Mouse (Mus musculus): Measurements from ENCODE around the gene Ptprd. TPM values are rescaled to one million over a fixed set of nuclear protein-coding genes. Genes with fewer than 3 reads are reported as not detected.

Ptprd gene
- total and polyA plus RNA-seq, 2 experiments from 2014 or later = 5.6 to 23.3 TPM

DNA sequence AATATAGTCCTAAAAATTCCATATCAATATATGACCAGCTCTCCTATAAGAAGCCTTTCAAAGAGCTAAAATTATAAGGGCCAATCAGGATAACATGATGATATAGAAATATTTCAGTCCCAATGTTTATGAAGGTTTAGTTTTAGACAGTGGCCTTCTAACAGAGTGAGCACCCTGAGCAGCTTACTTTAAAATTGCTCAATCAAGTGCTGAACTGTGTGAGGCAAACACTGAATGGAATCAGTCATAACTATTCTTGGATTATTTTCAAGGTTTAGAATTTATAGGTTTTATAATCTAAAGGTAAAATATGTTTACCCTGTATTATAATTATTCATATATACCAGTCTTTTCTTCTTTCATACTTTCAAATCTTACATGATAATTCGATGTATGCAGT, 134.7 kb downstream of the Ptprd start:
- 81% methylated on average over 1 of the region's 1 CpGs for WGBS

DNA sequence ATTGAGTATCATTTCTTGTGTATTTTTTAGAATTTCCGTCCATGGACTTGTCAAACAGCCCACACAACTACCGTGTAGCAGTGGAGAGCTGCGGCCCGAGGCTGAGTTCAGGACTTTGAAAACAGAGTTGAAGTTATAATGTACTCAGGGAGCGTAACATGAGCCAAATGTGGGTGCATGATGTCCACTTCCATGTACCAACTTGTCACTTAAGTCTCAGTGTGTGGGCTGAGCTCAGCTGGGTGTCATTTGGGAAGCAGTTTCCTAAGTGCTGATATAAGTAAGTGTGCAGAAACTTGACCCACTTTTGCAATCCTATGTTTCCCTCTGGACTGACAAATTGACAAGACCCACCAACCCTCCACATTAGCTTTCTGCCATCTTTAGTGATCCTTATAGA, 173.4 kb downstream of the Ptprd start:
- DNase-seq (ENCODE audit: low spot score) = no peak
- Histone ChIP-seq H3K9me3 (replicated peaks; ENCODE audit: control insufficient read depth, low read length) (no peaks in the 10 kb centered on the region), H3K4me1 (ENCODE audit: control insufficient read depth, insufficient read depth) (no peaks in the 10 kb centered on the region), H3K27ac (ENCODE audit: low read depth) (no peak overlapping the region), H3K27me3 (ENCODE audit: control insufficient read depth, insufficient read depth, low read length) (no peaks in the 10 kb centered on the region), H3K4me2 (ENCODE audit: low read depth, low read length) (no peak overlapping the region), H3K36me3 (replicated peaks; ENCODE audit: control insufficient read depth, insufficient read depth, low read length) (no peaks in the 10 kb centered on the region), H3K4me3 (ENCODE audit: low read depth, low read length) (no peak overlapping the region), H3K9ac (replicated peaks; ENCODE audit: low read depth, low read length) (no peak overlapping the region)
- no peak for ATAC-seq (ENCODE audit: insufficient read depth, low read depth)
- WGBS = 84% methylated on average over 5 of the region's 5 CpGs
- TF ChIP-seq CTCF (IDR thresholded peaks at IDR 0.05; ENCODE audit: low read depth) (no peak), EP300 (IDR thresholded peaks at IDR 0.05; ENCODE audit: low read depth) (no peak)

More for the DNA sequence above, 134.7 kb downstream of the Ptprd start:
- no peaks in the 10 kb centered on the region for H3K27me3 ChIP-seq (ENCODE audit: control insufficient read depth, insufficient read depth, low read length)
- H3K9me3 ChIP-seq (replicated peaks; ENCODE audit: control insufficient read depth, low read length) = no peaks in the 10 kb centered on the region
- H3K27ac ChIP-seq (ENCODE audit: low read depth) = no peak overlapping the region
- H3K36me3 ChIP-seq (replicated peaks; ENCODE audit: control insufficient read depth, insufficient read depth, low read length) = no peaks in the 10 kb centered on the region
- ATAC-seq (ENCODE audit: insufficient read depth, low read depth) (no peak), DNase-seq (ENCODE audit: low spot score) (no peak)
- no peak overlapping the region for H3K4me2 ChIP-seq (ENCODE audit: low read depth, low read length)
- no peaks in the 10 kb centered on the region for H3K4me1 ChIP-seq (ENCODE audit: control insufficient read depth, insufficient read depth)
- TF ChIP-seq CTCF (IDR thresholded peaks at IDR 0.05; ENCODE audit: low read depth) (no peak), EP300 (IDR thresholded peaks at IDR 0.05; ENCODE audit: low read depth) (no peak)
- H3K4me3 ChIP-seq (ENCODE audit: low read depth, low read length) = no peak overlapping the region
- H3K9ac ChIP-seq (replicated peaks; ENCODE audit: low read depth, low read length) = no peak overlapping the region

DNA sequence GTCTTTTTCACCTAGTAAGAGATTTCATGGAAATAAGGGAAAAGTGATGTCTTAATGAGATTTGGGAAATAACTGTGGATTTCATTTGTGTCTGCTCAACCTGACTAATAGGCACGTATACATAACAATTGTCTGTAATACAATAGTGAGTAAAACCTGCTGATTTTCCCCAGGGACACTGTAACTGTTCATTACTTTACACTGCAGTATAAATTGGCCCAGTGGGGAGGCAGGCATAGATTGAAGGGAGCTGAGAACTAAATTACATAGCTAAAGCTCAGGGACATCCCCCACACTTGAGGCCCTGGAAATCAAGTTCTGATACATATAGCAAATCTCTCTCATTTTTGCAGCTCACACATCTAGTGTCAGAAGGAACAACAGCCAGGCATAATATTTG, 209.7 kb downstream of the Ptprd start:
- H3K4me3 ChIP-seq (ENCODE audit: low read depth, low read length) = no peak overlapping the region
- WGBS = 52% methylated on average over 1 of the region's 1 CpGs
- H3K9ac ChIP-seq (replicated peaks; ENCODE audit: low read depth, low read length) = no peak overlapping the region
- no peaks in the 10 kb centered on the region for H3K27me3 ChIP-seq (ENCODE audit: control insufficient read depth, insufficient read depth, low read length)
- ATAC-seq (ENCODE audit: insufficient read depth, low read depth) (no peak), DNase-seq (ENCODE audit: low spot score) (no peak)
- no peak for TF ChIP-seq EP300 (IDR thresholded peaks at IDR 0.05; ENCODE audit: low read depth)
- TF ChIP-seq CTCF (IDR thresholded peaks at IDR 0.05; ENCODE audit: low read depth) = no peak
- no peaks in the 10 kb centered on the region for H3K9me3 ChIP-seq (replicated peaks; ENCODE audit: control insufficient read depth, low read length)
- no peaks in the 10 kb centered on the region for H3K4me1 ChIP-seq (ENCODE audit: control insufficient read depth, insufficient read depth)
- no peak overlapping the region for H3K4me2 ChIP-seq (ENCODE audit: low read depth, low read length)
- no peak overlapping the region for H3K27ac ChIP-seq (ENCODE audit: low read depth)
- no peaks in the 10 kb centered on the region for H3K36me3 ChIP-seq (replicated peaks; ENCODE audit: control insufficient read depth, insufficient read depth, low read length)

DNA sequence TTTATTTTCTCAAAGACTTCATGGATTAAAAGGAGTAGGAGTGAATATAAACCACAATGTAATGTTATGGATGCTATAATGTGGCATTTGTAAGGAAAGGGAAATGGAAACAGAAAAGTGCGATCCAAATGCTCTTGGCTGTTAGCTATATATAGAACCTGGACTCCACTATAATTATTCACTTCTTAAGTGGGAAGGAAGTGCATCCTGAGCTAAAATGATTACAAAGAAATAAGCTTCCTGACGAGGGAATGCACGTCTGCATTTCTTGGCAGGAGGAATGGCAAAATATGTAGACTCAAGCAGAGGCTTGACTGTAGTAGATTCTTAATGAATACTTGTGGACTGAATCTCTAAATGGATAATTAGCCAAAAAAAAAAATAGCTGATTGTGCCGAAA, 219.1 kb downstream of the Ptprd start:
- Histone ChIP-seq H3K4me2 (ENCODE audit: low read depth, low read length) (no peak overlapping the region), H3K4me3 (ENCODE audit: low read depth, low read length) (no peak overlapping the region), H3K4me1 (ENCODE audit: control insufficient read depth, insufficient read depth) (no peaks in the 10 kb centered on the region), H3K27me3 (ENCODE audit: control insufficient read depth, insufficient read depth, low read length) (no peaks in the 10 kb centered on the region), H3K27ac (ENCODE audit: low read depth) (no peak overlapping the region), H3K36me3 (replicated peaks; ENCODE audit: control insufficient read depth, insufficient read depth, low read length) (no peaks in the 10 kb centered on the region), H3K9me3 (replicated peaks; ENCODE audit: control insufficient read depth, low read length) (no peaks in the 10 kb centered on the region), H3K9ac (replicated peaks; ENCODE audit: low read depth, low read length) (no peak overlapping the region)
- 51% methylated on average over 4 of the region's 4 CpGs for WGBS
- no peak for DNase-seq (ENCODE audit: low spot score)
- TF ChIP-seq EP300 (IDR thresholded peaks at IDR 0.05; ENCODE audit: low read depth) = no peak
- TF ChIP-seq CTCF (IDR thresholded peaks at IDR 0.05; ENCODE audit: low read depth) = no peak
- no peak for ATAC-seq (ENCODE audit: insufficient read depth, low read depth)

DNA sequence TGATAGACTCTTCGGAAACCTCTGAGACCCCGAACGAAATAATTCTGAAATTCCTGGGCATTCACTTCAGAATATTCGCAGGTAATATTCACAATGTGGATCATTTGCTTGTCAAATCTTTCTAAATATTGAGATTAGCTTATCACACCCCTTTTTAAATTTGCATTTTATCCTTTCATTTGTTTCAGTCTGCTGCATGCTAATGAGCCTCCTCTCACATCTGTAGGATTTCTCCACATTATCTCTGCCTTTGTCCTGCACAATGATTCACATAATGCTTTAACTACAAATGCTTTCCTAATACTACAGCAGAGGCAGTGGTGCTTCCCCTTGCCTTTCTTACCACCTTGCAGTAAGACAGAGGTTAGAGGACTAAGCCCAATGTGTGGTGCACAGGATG, 229.7 kb downstream of the Ptprd start:
- no peaks in the 10 kb centered on the region for H3K4me1 ChIP-seq (ENCODE audit: control insufficient read depth, insufficient read depth)
- H3K9me3 ChIP-seq (replicated peaks; ENCODE audit: control insufficient read depth, low read length) = no peaks in the 10 kb centered on the region
- TF ChIP-seq EP300 (IDR thresholded peaks at IDR 0.05; ENCODE audit: low read depth) (no peak), CTCF (IDR thresholded peaks at IDR 0.05; ENCODE audit: low read depth) (no peak)
- no peak overlapping the region for H3K4me3 ChIP-seq (ENCODE audit: low read depth, low read length)
- no peak overlapping the region for H3K9ac ChIP-seq (replicated peaks; ENCODE audit: low read depth, low read length)
- no peaks in the 10 kb centered on the region for H3K27me3 ChIP-seq (ENCODE audit: control insufficient read depth, insufficient read depth, low read length)
- ATAC-seq (ENCODE audit: insufficient read depth, low read depth) (no peak), DNase-seq (ENCODE audit: low spot score) (no peak)
- 87% methylated on average over 4 of the region's 4 CpGs for WGBS
- H3K27ac ChIP-seq (ENCODE audit: low read depth) = no peak overlapping the region
- no peak overlapping the region for H3K4me2 ChIP-seq (ENCODE audit: low read depth, low read length)
- H3K36me3 ChIP-seq (replicated peaks; ENCODE audit: control insufficient read depth, insufficient read depth, low read length) = no peaks in the 10 kb centered on the region

DNA sequence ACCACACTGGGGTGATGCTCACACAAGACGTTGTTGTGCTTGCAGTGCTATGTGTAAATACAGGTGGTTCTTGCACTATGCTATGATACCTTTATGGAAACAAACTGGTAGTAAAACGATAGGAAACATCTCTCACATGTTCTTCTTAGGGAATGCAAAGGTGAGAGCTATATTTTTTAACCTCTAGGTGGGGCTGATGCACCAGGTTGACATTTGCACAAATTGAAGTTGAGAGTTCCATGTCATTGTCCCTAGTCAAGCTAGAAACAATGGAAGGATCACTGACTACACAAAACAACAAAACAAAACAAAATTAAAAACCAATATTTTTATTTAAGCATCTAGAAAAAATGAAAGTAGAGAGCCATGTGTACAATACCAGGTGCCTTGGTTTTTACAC, 250.1 kb downstream of the Ptprd start:
- Histone ChIP-seq H3K4me3 (ENCODE audit: low read depth, low read length) (no peak overlapping the region), H3K36me3 (replicated peaks; ENCODE audit: control insufficient read depth, insufficient read depth, low read length) (no peaks in the 10 kb centered on the region), H3K27me3 (ENCODE audit: control insufficient read depth, insufficient read depth, low read length) (no peaks in the 10 kb centered on the region), H3K27ac (ENCODE audit: low read depth) (no peak overlapping the region), H3K9ac (replicated peaks; ENCODE audit: low read depth, low read length) (no peak overlapping the region), H3K4me2 (ENCODE audit: low read depth, low read length) (no peak overlapping the region), H3K4me1 (ENCODE audit: control insufficient read depth, insufficient read depth) (no peaks in the 10 kb centered on the region), H3K9me3 (replicated peaks; ENCODE audit: control insufficient read depth, low read length) (no peaks in the 10 kb centered on the region)
- WGBS = 19% methylated on average over 2 of the region's 2 CpGs
- ATAC-seq (ENCODE audit: insufficient read depth, low read depth) (no peak), DNase-seq (ENCODE audit: low spot score) (no peak)
- TF ChIP-seq EP300 (IDR thresholded peaks at IDR 0.05; ENCODE audit: low read depth) = no peak
- TF ChIP-seq CTCF (IDR thresholded peaks at IDR 0.05; ENCODE audit: low read depth) = peak; percentile 49
